Mouse (Mus musculus) intestine, embryonic 15.5 days (tissue): ENCODE measurements around the gene Gramd1c. TPM values are rescaled to one million over a fixed set of nuclear protein-coding genes. Genes with fewer than 3 reads are reported as not detected.

Experiments used
- ATAC-seq: fragments of 200-750 bp; cut with Nextera tagmentation; 2 replicates; pipeline ENCODE4 v1.8.0; 2017; ENCODE audit warnings: moderate TSS enrichment, moderate library complexity
- H3K27ac ChIP-seq: fragments of 300-500 bp; sonication (generic); 2 replicates; pipeline ENCODE4 v1.5.1; 2015; ENCODE audit warnings: mild to moderate bottlenecking, inconsistent platforms
- H3K27me3 ChIP-seq: fragments of 300-500 bp; sonication (generic); replicated peaks from 2 replicates; pipeline ENCODE4 v1.6.1; 2015; ENCODE audit warnings: inconsistent platforms
- H3K36me3 ChIP-seq: fragments of 300-500 bp; sonication (generic); 2 replicates; pipeline ENCODE4 v1.6.1; 2015; ENCODE audit warnings: inconsistent platforms
- H3K4me1 ChIP-seq: fragments of 300-500 bp; sonication (generic); replicated peaks from 2 replicates; pipeline ENCODE4 v1.6.1; 2015; ENCODE audit warnings: inconsistent platforms
- H3K4me2 ChIP-seq: fragments of 300-500 bp; sonication (generic); replicated peaks from 2 replicates; pipeline ENCODE4 v1.6.1; 2015; ENCODE audit warnings: mild to moderate bottlenecking, inconsistent platforms
- H3K4me3 ChIP-seq: fragments of 300-500 bp; sonication (generic); replicated peaks from 2 replicates; pipeline ENCODE4 v1.5.1; 2015; ENCODE audit warnings: inconsistent platforms
- H3K9ac ChIP-seq: fragments of 300-500 bp; sonication (generic); 2 replicates; pipeline ENCODE4 v1.6.1; 2015; ENCODE audit warnings: inconsistent platforms
- H3K9me3 ChIP-seq: fragments of 300-500 bp; sonication (generic); 2 replicates; pipeline ENCODE4 v1.6.1; 2016; ENCODE audit warnings: inconsistent platforms
- WGBS: fragments of 180-500 bp; shearing (Covaris S2); methylation state at CpG from one replicate; pipeline ENCODE4 v1.1.7; 2015; 5-methylcytosine and 5-hydroxymethylcytosine counted together
- polyA plus RNA-seq: library from polyadenylated mRNA; unstranded; fragments of >200 nt; fragmentation: Nextera tagmentation; extraction: Ambion mirVana; gene quantifications from 2 replicates; pipeline ENCODE4 v1.2.1, GENCODE M21; 2015

Gramd1c gene
- 6.8 and 8.4 TPM in 2 replicates for polyA plus RNA-seq

DNA sequence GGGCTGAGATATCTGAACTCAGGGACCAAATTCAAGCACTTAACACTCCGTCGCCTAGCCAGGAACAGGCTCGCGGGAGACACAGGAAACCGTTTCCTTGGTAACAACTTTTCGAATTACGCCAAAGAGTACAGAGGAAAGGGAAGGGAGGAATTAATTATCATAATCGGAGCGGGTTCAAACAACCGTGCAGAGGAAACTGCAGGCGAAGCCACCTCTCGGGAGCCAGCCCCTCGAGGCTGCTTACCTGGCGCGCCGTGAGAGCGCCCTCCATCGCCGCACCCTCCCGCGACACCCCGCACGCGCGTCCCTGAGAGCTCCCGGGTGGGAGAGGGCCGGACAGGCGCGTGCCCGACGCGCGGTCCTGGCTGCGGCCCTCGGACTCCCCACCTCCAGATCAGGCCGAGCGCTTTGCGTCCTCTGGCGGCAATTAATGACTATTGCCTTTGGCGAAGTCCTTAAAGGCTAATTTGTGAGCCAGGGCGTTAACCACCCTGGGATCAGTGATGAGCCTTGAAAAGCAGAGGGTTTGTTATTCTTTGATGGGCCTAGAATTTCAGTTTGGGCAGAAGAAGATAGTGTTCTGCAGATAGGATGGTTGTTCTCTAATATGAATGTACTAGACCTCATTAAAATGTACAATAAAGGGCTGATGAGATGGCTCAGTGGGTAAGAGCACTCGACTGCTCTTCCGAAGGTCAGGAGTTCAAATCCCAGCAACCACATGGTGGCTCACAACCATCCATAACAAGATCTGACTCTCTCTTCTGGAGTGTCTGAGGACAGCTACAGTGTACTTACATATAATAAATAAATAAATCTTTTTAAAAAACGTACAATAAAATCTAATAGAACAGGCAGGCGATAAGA, at the start of gene Gramd1c:
Gene Gramd1c (minus strand): TSS at position 321 of the 870 bp plus-strand sequence.
- H3K27ac ChIP-seq, result no peak within 1 kb of the TSS
- 5% methylated on average over 45 of the region's 45 CpGs for WGBS
- no peaks in the 10 kb centered on the region for H3K27me3 ChIP-seq

DNA sequence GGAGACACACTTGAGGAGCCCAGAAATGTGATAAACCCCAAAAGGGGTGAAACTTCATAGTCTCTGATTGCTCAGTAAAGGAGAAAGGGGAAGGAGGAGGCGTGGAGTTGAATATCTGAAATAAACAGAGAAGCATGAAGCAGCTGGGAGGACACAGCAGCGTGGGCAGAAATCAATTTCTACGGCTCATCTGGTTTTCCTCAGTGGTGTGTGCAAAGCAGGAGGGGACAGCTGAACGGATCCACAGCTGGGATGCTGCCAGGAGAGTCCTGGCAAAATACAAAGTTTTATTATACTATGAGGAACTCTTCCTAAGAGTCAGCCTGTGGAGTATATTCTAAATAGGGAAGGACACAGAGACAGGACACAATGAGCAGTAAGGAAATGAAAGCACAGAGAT, 45.9 kb upstream of the Gramd1c start:
- Histone ChIP-seq H3K36me3 (peaks cover 5% of the 10 kb centered on the region; the same call in 1 of the 2 replicates), H3K27me3 (no peaks in the 10 kb centered on the region), H3K4me1 (0 out of 2 replicates have a peak, but pooled peaks cover 4% of the 10 kb centered on the region), H3K4me2 (no peak overlapping the region), H3K9ac (no peak overlapping the region), H3K27ac (peak overlapping the region; percentile 71; the same call in 1 of the 2 replicates), H3K4me3 (no peak overlapping the region), H3K9me3 (no peaks in the 10 kb centered on the region)
- 30% methylated on average over 4 of the region's 4 CpGs for WGBS
- peak; percentile 75 for ATAC-seq

More for the DNA sequence above, at the start of gene Gramd1c:
- H3K4me3 ChIP-seq, result peak within 1 kb of the TSS; percentile 63
- peak within 1 kb of the TSS; percentile 53 for H3K9ac ChIP-seq
- H3K4me1 ChIP-seq, result no peaks in the 10 kb centered on the region
- peak; percentile 93 for ATAC-seq
- H3K4me2 ChIP-seq, result peak within 1 kb of the TSS; percentile 68
- H3K36me3 ChIP-seq, result no peaks in the 10 kb centered on the region
- no peaks in the 10 kb centered on the region for H3K9me3 ChIP-seq

DNA sequence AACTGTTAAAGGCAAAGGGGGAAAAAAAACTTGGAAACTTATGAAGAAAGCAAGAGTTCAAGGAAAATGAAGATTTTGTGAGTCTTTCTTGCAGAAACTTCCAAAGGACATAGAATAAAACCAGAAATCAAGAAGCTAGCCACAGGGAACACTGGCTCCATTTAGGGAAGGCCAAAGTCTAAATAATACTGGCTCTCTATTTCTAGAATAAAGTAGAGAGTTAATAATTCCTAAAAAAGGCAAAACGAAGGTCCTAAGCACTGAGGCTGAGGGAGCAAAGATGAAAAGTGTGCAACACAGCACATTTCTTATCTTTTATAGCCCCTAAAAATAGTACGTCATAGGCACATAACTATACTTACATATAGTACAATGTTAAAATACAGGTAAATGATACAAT, 42.1 kb upstream of the Gramd1c start:
- Histone ChIP-seq H3K9ac (no peak overlapping the region), H3K4me3 (no peak overlapping the region), H3K9me3 (no peaks in the 10 kb centered on the region), H3K27me3 (no peaks in the 10 kb centered on the region), H3K4me1 (0 out of 2 replicates have a peak, but pooled peaks cover 4% of the 10 kb centered on the region), H3K27ac (no peak overlapping the region), H3K4me2 (no peak overlapping the region), H3K36me3 (peaks cover 19% of the 10 kb centered on the region)
- 74% methylated on average over 2 of the region's 2 CpGs for WGBS
- no peak for ATAC-seq

GRCm38 (mm10) chr16:44103806-44104766, 40.9 kb upstream of the Gramd1c start:
- H3K27me3 ChIP-seq, result no peaks in the 10 kb centered on the region
- no peak overlapping the region for H3K4me2 ChIP-seq
- H3K9ac ChIP-seq, result no peak overlapping the region
- H3K4me1 ChIP-seq, result 0 out of 2 replicates have a peak, but pooled peaks cover 4% of the 10 kb centered on the region
- H3K4me3 ChIP-seq, result no peak overlapping the region
- ATAC-seq, result no peak
- no peak overlapping the region for H3K27ac ChIP-seq
- H3K36me3 ChIP-seq, result peaks cover 19% of the 10 kb centered on the region
- no peaks in the 10 kb centered on the region for H3K9me3 ChIP-seq
- WGBS, result 90% methylated on average over 18 of the region's 18 CpGs

- 88% methylated on average over 2 of the region's 2 CpGs for WGBS
- no peak for ATAC-seq
- peaks cover 28% of the 10 kb centered on the region for H3K36me3 ChIP-seq
- H3K9me3 ChIP-seq, result no peaks in the 10 kb centered on the region
- no peak overlapping the region for H3K27ac ChIP-seq
- H3K4me1 ChIP-seq, result no peaks in the 10 kb centered on the region
- no peak overlapping the region for H3K4me2 ChIP-seq
- no peak overlapping the region for H3K9ac ChIP-seq
- H3K4me3 ChIP-seq, result no peak overlapping the region
- no peaks in the 10 kb centered on the region for H3K27me3 ChIP-seq
These were observed 39.8 kb upstream of the Gramd1c start for GRCm38 (mm10) chr16:44102925-44103324.

DNA sequence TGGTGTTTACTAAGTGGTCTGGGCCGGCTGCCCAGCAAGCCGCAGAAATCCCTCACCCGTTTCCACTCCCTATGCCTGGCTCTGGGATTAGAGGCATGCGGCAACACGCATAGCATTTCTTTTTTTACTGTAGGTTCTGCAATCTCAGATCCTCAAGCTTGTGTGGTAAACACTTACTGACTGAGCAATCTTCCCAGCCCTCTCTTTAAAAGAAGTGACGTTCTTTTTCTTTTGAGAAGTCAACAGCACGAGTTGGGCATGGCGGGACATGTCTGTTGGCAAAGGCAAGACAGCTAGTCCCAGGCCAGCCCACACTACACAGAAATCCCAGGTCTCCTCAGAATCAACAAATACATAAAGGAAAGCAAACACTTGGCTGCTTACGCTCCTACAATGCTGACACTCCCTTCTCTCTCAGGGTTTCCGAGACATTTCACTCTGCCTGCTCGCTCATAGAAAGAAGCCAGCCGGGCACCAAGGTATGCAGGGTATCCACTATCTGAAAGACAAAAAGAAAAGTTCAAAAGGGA, 38.1 kb upstream of the Gramd1c start:
- Histone ChIP-seq H3K4me2 (no peak overlapping the region), H3K27me3 (no peaks in the 10 kb centered on the region), H3K9me3 (no peaks in the 10 kb centered on the region), H3K4me1 (no peaks in the 10 kb centered on the region), H3K36me3 (peaks cover 34% of the 10 kb centered on the region), H3K9ac (no peak overlapping the region), H3K27ac (no peak overlapping the region), H3K4me3 (no peak overlapping the region)
- 90% methylated on average over 12 of the region's 12 CpGs for WGBS
- ATAC-seq, result no peak

DNA sequence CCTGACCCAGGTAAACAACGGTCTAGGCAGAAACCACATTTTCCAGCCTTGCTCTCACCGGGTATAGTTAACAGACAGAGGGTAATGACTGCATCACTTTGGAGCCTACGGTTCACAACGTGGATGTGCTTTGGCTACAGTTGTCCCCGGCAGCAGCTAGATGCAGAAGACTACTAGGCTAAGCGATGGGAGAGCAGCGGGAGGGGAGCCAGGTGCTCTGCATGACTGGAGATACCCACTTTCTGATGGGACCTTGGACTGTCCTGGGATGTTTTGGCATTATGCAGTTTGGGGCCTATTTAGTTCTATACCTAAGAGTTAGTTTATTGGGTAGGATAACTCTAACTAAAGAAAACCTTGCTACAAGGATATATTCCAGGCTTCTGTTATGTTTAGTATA, 36.2 kb upstream of the Gramd1c start:
- 95% methylated on average over 7 of the region's 7 CpGs for WGBS
- H3K27me3 ChIP-seq, result no peaks in the 10 kb centered on the region
- no peak overlapping the region for H3K4me3 ChIP-seq
- H3K4me1 ChIP-seq, result no peaks in the 10 kb centered on the region
- H3K27ac ChIP-seq, result no peak overlapping the region
- no peaks in the 10 kb centered on the region for H3K9me3 ChIP-seq
- no peak overlapping the region for H3K4me2 ChIP-seq
- no peak overlapping the region for H3K9ac ChIP-seq
- ATAC-seq, result no peak
- peaks cover 33% of the 10 kb centered on the region for H3K36me3 ChIP-seq

DNA sequence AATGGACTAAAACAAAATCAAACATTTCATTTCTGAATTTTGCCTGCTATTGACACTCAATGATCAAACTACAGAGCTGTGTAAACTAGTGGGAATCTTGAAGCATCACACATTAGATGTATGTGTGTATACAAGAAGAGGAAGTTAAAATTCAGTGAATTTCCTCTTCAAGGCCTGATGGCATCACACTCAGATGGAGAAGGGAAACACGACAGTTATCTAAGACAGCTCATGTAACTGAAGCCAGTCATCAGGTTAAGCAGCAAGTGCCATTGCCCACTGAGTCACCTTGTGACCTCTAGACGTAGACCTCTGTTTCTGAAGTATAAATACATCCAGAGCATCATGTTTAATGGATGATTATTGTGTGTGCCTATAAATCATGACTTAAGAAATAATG, 24.5 kb upstream of the Gramd1c start:
- Histone ChIP-seq H3K36me3 (peaks cover 10% of the 10 kb centered on the region; the same call in 1 of the 2 replicates), H3K4me3 (no peak overlapping the region), H3K27me3 (no peaks in the 10 kb centered on the region), H3K4me2 (no peak overlapping the region), H3K27ac (no peak overlapping the region), H3K9me3 (no peaks in the 10 kb centered on the region), H3K4me1 (no peaks in the 10 kb centered on the region), H3K9ac (no peak overlapping the region)
- no peak for ATAC-seq
- 57% methylated on average over 2 of the region's 2 CpGs for WGBS

DNA sequence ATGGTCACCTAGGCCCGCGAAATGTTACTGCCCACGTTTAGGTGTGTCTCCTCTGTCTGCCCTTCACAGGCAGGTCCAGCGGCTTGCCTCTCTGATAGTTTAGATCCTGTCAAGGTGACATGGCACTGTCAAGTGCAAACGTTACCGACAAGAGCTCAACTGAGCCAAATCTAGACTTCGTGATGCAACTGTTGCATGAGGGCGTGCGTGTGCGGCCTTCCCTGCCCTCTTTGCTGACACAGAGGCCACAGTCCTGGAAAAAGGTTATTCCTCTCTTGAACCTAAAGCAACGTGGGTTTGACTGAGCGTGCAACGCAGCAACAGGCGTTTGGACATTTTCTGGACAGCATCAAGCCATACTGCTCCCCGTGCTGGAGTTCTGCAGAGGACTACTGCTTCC, 1.8 kb downstream of the Gramd1c start:
- Histone ChIP-seq H3K4me3 (no peak overlapping the region), H3K4me1 (no peaks in the 10 kb centered on the region), H3K9me3 (no peaks in the 10 kb centered on the region), H3K27me3 (no peaks in the 10 kb centered on the region), H3K36me3 (no peaks in the 10 kb centered on the region), H3K9ac (no peak overlapping the region), H3K27ac (no peak overlapping the region), H3K4me2 (no peak overlapping the region)
- no peak for ATAC-seq
- 92% methylated on average over 15 of the region's 15 CpGs for WGBS

DNA sequence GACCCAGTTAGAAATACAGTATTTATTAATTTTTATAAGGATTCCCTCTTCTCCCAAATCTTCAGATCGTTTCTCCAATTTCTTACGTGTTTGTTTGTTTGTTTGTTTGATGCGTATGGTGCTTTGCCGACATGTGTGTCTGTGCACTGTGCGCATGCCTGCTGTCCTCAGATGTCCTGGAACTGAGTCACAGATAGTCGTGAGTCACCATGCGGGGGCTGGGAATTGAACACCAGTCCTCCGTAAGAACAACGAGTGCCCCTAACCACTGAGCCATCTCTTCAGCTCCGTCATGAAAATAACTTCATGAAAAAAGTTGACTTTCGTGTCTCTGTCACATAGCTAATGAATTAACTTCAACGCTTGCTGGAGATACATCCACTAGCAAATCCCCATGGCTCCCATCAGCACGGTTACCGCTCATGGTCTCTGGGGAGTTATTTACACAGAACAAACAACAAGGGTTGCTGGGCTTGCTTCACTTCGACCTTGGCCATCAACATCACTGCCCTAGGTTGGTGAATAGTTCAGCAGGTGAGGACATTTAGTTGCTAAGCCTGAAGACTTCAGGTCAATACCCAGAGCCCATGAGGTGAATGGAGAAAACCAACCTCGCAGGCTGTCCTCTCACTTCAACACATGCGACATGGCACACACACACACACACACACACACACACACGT, 2.4 kb downstream of the Gramd1c start:
- Histone ChIP-seq H3K4me3 (no peak overlapping the region), H3K9me3 (no peaks in the 10 kb centered on the region), H3K27ac (no peak overlapping the region), H3K27me3 (no peaks in the 10 kb centered on the region), H3K9ac (no peak overlapping the region), H3K4me1 (no peaks in the 10 kb centered on the region), H3K36me3 (no peaks in the 10 kb centered on the region), H3K4me2 (no peak overlapping the region)
- 88% methylated on average over 18 of the region's 18 CpGs for WGBS
- ATAC-seq, result no peak

DNA sequence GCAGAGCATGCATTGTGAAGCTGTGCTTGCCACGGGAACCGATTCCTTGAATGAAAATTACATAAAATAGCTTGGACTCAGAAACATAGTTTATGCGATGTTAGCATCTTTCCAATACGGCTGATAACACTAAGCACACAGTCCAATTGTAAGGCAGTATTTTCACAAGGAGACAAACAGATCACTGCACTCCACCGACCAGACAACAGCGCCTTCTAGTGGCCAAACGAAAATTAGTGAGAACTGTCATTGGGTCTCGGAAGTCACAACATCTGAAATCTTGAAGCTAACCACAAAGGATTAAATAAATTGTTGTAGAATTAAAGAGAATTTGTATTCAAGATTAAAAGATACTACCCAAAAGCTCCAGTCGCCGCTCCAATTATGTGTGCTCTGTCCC, 4.4 kb downstream of the Gramd1c start:
- Histone ChIP-seq H3K4me2 (no peak overlapping the region), H3K27me3 (no peaks in the 10 kb centered on the region), H3K9me3 (no peaks in the 10 kb centered on the region), H3K36me3 (no peaks in the 10 kb centered on the region), H3K27ac (no peak overlapping the region), H3K9ac (no peak overlapping the region), H3K4me3 (no peak overlapping the region), H3K4me1 (no peaks in the 10 kb centered on the region)
- no peak for ATAC-seq
- WGBS, result 25% methylated on average over 10 of the region's 10 CpGs
